Mouse (Mus musculus): ENCODE results near the gene Prss30.
A peak's percentile ranks its signal among the peaks of the same experiment; 100 is the strongest.

Gene Prss30

DNA sequence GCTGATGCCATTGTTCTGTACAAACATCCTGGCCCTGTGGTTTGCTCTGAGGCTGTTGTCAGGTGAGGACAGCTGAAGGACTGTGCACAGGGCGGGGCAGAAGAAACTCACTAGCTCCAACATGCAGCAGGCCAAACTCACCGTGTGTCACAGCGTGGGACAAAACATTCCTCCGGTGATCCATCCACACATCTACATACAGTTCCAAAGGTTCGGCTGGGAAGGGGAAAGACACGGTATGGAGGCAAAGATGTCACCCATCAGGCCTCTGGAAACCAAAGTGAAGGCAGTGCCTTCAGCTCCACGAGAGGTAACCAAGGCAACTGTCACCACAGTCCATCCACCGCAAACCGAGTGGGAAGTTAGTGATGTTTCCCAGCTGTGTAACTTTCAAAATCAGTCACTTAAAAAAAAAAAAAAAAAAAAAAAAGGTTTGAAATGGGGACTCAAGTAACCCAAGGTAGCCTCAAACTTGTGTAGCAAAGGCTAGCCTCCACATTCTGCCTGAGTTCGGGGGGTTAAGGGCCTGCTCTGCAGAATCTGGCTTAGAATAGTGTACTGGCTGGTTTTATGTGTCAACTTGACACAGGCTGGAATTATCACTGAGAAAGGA, at the start of gene Prss30:
Gene Prss30 (minus strand): TSS at position 270 of the 613 bp plus-strand sequence.
- no peak for DNase-seq

- DNase-seq = no peak
These were observed 49.1 kb upstream of the Prss30 start for GRCm38 (mm10) chr17:24029477-24029876.

GRCm38 (mm10) chr17:24021375-24022199, 41.2 kb upstream of the Prss30 start:
- DNase-seq = no peak

DNA sequence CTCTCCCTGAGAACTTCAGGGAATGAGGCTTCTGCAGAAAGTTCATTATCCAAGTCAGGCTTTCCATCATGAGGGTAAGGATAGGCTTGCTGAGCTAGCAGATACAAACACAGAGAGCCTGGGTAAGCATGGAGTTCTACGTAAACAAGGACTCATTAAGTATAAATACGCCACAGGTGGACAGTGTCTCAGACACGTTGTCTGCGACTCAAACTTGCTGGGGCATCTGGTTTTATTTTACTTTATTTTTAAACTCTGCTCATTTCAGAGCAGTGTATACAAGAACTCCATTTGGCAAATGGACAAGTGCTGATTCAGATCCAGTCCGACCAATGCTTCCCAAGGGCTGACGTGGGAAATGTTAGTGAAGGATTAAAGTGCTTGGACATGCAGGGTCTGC, 40.3 kb upstream of the Prss30 start:
- no peak for DNase-seq

DNA sequence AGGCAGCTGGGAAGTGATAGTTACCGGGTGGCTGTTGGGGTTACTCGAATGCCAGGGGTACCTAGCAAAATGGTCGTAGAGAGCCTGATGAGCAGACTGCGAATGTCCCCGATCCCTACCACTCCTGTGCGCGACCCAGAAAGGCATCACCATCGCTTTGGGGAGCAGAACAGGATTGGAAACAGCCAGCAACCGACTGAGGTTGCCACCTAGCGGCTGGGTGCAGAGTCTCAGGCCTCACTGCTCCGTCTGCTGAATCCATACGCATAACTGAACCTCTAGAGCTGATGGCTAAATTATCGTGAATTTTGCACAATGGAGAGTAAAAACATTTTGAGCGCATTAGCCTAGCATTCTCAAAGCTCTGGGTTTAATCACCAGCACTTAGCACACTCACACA, 35.4 kb upstream of the Prss30 start:
- no peak for DNase-seq

GRCm38 (mm10) chr17:24014433-24014965, 34.1 kb upstream of the Prss30 start:
- no peak for DNase-seq

DNA sequence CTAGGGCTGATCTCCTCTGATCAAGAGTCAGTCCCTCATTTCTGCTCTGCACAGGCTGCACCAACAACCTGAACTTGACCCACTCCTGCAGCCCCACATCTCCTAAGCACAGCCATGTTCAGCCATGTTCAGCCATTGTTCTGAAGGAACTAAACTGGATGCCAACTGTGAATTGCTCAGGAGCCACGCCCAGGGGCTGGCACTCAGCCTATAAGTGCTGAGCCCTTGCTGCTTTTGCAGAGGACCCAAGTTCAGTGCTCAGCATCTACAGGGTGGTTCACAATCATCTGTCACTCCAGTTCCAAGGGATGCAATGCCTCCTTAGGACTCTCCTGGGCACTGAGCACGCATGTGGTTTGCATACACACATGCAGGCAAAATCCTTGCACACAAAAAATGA, 32.6 kb upstream of the Prss30 start:
- no peak for DNase-seq

DNA sequence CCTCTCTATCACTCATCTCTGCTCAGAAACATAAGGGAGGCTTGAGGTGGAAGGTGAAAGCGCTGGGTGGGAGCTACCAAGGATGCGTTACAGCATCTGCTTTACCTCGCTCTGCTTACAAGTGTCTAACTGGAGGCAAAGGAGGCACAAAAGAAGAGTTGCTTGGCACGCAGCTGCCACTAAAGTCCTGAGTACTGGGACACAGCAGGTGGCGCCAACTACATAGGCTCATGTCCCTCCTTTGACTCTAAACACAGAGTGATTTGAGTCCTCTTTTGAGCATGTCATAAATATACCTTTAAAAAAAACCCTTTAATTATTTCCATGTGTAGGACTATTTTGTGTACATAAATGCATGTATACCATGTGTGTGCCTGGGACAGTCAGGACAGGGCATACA, 29.3 kb upstream of the Prss30 start:
- DNase-seq = no peak

GRCm38 (mm10) chr17:24008105-24008504, 27.7 kb upstream of the Prss30 start:
- DNase-seq = no peak

- DNase-seq = no peak
These were observed 27.0 kb upstream of the Prss30 start for GRCm38 (mm10) chr17:24007391-24007790.

GRCm38 (mm10) chr17:24006930-24007329, 26.6 kb upstream of the Prss30 start:
- no peak for DNase-seq

DNA sequence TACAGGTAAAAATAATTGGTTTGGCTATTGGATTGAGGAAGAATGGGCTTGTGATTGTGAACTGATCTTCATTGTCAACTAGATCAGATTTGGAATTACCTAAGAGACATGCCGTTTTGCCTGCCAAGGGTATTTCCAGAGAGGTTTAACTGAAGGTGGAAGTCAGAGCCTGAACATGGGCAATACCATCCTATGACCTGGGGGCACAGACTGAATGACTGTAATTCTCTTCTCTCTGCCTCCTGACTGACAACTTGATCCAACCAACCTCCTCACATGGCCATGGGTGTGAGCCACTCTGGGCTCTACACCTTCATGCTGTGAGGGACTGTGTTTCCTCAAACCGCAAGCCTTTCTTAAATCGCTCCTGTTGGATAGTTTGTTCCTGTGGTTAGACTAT, 24.7 kb upstream of the Prss30 start:
- no peak for DNase-seq

DNA sequence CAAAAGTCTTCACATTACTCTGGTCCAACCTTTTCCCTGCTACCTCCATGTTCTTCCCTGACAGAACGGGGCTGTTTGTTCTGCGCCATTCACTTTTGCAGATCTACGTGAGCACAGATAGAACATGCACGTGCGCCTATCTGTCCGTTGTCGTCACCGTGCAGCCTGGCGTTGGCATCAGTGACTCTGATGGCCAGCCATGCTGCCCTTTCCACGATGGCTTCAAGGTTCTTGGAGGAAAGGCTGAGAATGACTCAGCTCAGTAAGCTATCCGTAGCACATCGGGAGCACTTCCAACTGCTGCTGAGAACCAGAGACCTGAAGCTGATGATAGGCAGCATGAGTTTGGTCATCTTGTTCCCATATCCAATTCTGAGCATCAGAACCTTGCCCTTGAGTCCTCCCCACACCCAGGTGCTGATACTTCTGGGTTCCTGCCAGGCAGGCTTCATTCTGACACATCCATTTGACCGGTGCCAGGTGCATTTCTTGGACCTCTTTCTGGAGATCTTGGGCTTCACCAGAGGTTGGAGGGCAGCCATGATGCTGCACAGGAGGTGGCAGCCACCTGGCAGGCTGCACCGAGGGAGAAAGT, 23.8 kb upstream of the Prss30 start:
- DNase-seq = no peak

- peak; percentile 77 for DNase-seq
These were observed 20.0 kb upstream of the Prss30 start for GRCm38 (mm10) chr17:24000404-24000803.

DNA sequence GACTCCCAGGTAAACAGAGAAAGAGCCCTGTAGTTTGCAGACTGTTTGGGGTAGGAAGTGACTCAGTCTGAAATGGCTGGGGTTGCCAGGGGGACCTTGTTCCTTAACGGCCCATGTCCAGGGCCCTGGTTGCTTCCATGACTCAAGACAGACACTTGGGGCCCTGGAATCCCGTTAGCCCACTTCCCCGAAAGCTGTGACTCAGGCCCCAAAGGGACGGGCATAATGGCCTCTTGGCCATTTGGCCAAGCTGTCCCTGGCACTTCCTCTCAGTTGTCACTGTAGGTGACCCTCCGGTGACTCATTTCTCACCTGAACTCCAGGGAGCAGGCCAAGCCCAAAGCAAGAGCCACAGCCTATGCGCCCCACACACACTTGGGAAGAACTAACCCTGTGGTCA, 18.0 kb upstream of the Prss30 start:
- DNase-seq = no peak

- no peak for DNase-seq
These were observed 17.5 kb upstream of the Prss30 start, which contains the start of gene Prss22 for GRCm38 (mm10) chr17:23997901-23998300. Gene Prss22, minus strand, starts transcription at chr17:23998100.

DNA sequence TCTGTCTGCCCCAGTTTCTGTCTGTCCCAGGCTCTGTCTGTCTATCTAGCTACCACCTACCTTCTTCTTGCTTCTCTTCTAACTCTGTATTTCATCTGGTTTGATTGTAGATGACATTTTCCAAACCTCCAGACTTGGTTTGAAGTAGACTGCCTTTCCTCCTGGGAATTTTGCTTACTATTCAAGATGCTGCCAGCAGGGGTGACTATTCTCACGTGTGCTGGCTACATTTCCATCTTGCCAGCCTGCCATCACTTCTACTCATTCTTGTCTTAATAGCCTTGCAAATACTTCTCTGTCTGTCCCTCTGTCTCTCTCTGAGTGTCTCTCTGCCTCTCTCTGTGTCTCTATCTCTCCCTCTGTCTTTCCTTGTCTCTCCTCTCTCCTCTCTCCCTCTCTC, 15.1 kb upstream of the Prss30 start:
- no peak for DNase-seq

DNA sequence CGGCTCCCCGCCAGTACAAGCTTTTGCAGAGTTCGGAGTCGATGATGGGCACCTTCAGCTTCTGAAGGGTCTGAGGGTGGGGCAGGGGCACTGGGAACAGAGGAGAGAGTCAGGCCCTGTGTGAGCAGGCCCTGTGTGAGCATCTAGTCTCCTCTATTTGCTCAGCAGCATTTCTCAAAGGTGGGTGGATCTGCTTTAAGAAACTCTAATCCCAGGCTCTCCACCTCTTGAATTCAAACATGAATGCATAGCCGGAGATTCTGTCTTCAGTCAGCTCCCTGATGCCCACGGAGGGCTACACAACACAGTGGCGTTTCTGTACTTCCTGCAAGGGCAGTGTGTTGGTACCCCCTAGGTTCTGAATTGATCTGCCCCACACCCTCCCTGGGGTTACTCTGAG, 14.3 kb upstream of the Prss30 start:
- DNase-seq = no peak

DNA sequence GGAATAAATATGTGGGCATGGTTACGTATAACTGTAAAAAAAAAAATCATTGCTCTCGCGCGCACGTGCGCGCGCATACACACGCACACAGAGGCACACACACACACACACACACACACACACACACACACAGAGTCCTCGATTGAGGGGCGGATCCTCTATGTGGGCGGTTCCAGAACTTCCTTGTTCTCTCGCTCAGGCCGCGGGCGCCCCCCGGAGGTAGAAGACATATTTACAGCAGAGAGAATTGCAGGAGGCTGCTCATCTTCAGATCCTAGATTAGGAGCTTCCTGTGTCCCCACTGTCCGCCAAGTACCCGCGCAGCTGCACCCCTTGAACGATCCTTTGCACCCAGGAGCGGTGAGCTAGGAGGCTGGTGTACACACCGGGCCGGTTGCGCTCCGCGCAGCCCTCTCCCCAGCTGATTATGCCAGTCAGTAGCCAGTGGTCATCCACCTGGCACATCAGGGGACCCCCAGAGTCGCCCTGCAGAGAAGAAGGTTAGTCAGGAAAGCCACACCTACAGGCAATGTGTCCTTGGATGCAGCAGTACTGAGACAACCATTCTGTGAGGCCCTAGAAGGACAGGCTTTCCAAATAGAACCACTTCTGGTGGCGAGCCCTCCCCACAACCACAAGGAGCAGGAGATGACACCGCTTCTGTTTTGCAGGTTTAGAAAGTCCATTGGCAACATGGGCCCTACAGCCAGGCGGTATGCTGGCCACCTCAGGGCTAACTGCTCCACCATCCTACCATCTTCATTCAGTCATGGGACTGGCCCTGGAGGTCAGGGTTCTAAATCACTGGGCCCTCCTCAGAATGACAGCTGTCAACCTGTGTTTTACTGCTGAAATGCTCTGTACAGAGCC, 13.4 kb upstream of the Prss30 start:
- peak; percentile 96 for DNase-seq

GRCm38 (mm10) chr17:23992789-23993553, 12.6 kb upstream of the Prss30 start:
- DNase-seq = no peak

DNA sequence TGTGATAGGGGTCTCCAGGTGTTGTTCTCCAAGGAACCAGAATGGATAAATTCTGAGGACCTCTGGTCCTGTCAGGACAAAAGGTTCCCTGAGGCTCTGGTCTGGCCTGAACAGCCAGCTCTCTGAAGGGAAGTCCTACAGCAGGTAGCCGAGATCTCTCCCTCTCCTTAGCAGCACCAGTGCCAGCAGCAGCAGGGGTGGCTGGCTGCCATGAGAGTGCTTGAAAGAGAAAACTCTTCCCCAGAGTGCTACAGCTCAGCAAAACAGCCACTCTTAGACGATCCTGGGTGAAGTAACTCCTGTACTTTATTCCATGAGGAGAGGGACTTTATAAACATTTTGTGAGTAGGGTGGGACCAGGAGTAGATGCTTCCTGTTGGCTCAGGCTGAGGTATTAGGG, 9.4 kb upstream of the Prss30 start:
- peak; percentile 57 for DNase-seq

- no peak for DNase-seq
These were observed 4.6 kb upstream of the Prss30 start for GRCm38 (mm10) chr17:23984989-23985388.
